Mouse (Mus musculus) small intestine, adult 2 months (tissue): ENCODE results near the gene Abcf1.

Experiments
- CTCF ChIP-seq: fragments of 200-500 bp; IDR thresholded peaks from 2 replicates; pipeline ENCODE4 v1.5.1; 2012; ENCODE audit warnings: low read depth, mild to moderate bottlenecking, control low read depth, inconsistent platforms, low read length, moderate library complexity, mixed read lengths; ENCODE audit not compliant: insufficient replicate concordance, insufficient read length; ENCODE audit errors: extremely low read depth
- POLR2A ChIP-seq: fragments of 200-500 bp; IDR thresholded peaks from 2 replicates; pipeline ENCODE4 v1.6.1; 2012; ENCODE audit warnings: low read depth, mild to moderate bottlenecking, control low read depth, inconsistent platforms, low read length, moderate library complexity

GRCm38 (mm10) chr17:35909919-35910369 lies 59.6 kb downstream of the Abcf1 start, which contains the start of gene Atat1:
- TF ChIP-seq POLR2A (no peak; the same call in 1 of the 2 replicates), CTCF (no peak)
